Mouse (Mus musculus) E14TG2a.4 (cell line): ENCODE data around the gene Tenm4.
"Not testable (repeated sequence)": the region's sequence is repeated elsewhere in the genome, so short reads cannot be mapped to it uniquely, and the experiment has no call there.

ENCODE experiments used
- H3K27me3 ChIP-seq: 2 replicates; pipeline ENCODE4 v1.6.1; 2014; ENCODE audit warnings: low read length, control low read depth; ENCODE audit not compliant: insufficient read depth
- H3K36me3 ChIP-seq: 2 replicates; pipeline ENCODE4 v1.6.1; 2014; ENCODE audit warnings: low read length, control low read depth; ENCODE audit not compliant: insufficient read depth
- H3K4me1 ChIP-seq: replicated peaks from 2 replicates; pipeline ENCODE4 v1.6.1; 2014; ENCODE audit warnings: low read depth, low read length, control low read depth
- H3K4me3 ChIP-seq: replicated peaks from 2 replicates; pipeline ENCODE4 v1.5.1; 2014; ENCODE audit warnings: mild to moderate bottlenecking, low read length
- H3K9me3 ChIP-seq: 2 replicates; pipeline ENCODE4 v1.6.1; 2014; ENCODE audit warnings: low read length, control low read depth
- CTCF ChIP-seq: conservative IDR thresholded peaks from 2 replicates; pipeline ENCODE4 v1.5.1; 2014; ENCODE audit warnings: low read length
- NANOG ChIP-seq: IDR thresholded peaks from 2 replicates; pipeline ENCODE4 v1.6.1; 2014; ENCODE audit warnings: borderline replicate concordance, low read length, mixed read lengths
- POU5F1 ChIP-seq: IDR thresholded peaks from 2 replicates; pipeline ENCODE4 v1.6.1; 2014; ENCODE audit warnings: low read length, borderline replicate concordance

The Tenm4 gene

GRCm38 (mm10) chr7:96599081-96599480 lies 428.0 kb downstream of the Tenm4 start:
- TF ChIP-seq POU5F1: no peak
- no peak for TF ChIP-seq CTCF
- TF ChIP-seq NANOG: no peak
- H3K4me1 ChIP-seq: no peaks in the 10 kb centered on the region
- H3K9me3 ChIP-seq: no peaks in the 10 kb centered on the region
- no peaks in the 10 kb centered on the region for H3K36me3 ChIP-seq
- H3K27me3 ChIP-seq: no peaks in the 10 kb centered on the region
- H3K4me3 ChIP-seq: no peak overlapping the region

DNA sequence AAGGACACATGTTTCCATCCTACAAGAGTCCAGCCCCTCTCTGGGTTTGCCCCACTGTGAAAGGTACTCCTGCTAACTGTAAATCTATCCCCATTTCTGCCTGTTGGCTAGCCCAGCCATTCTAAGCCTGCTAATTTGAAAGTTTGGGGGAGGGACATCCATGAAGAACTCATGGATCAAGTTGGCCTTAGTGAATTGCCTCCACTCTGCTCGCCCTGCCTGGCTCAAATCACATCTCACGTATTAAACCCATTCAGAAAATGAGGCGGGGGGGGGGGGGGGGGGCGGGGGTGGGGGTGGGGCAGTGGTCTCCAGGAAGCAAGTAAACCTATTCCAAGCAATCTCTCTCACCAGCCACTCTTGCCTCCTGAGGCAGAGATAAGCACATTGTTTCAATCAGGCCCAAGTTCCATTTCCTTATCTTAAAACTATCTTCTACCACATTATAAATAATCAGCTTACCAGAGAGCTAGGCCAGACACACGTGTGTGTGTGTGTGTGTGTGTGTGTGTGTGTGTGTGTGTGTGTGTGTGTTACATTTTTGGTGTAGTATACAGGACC lies 429.4 kb downstream of the Tenm4 start:
- H3K4me3 ChIP-seq: no peak overlapping the region
- no peaks in the 10 kb centered on the region for H3K9me3 ChIP-seq
- H3K27me3 ChIP-seq: no peaks in the 10 kb centered on the region
- TF ChIP-seq NANOG: no peak
- no peak for TF ChIP-seq CTCF
- TF ChIP-seq POU5F1: no peak
- H3K36me3 ChIP-seq: no peaks in the 10 kb centered on the region
- no peaks in the 10 kb centered on the region for H3K4me1 ChIP-seq

- Histone ChIP-seq H3K4me1 (no peaks in the 10 kb centered on the region), H3K9me3 (no peaks in the 10 kb centered on the region), H3K27me3 (no peaks in the 10 kb centered on the region), H3K36me3 (no peaks in the 10 kb centered on the region), H3K4me3 (no peak overlapping the region)
- TF ChIP-seq POU5F1: no peak
- no peak for TF ChIP-seq CTCF
- TF ChIP-seq NANOG: no peak
Measured at GRCm38 (mm10) chr7:96604091-96604745, 433.2 kb downstream of the Tenm4 start.

- no peaks in the 10 kb centered on the region for H3K36me3 ChIP-seq
- TF ChIP-seq POU5F1: no peak
- no peak for TF ChIP-seq NANOG
- no peak for TF ChIP-seq CTCF
- no peaks in the 10 kb centered on the region for H3K9me3 ChIP-seq
- H3K27me3 ChIP-seq: no peaks in the 10 kb centered on the region
- peaks cover 3% of the 10 kb centered on the region; the same call in 1 of the 2 replicates for H3K4me1 ChIP-seq
- no peak overlapping the region for H3K4me3 ChIP-seq
Measured at GRCm38 (mm10) chr7:96605316-96605715, 434.3 kb downstream of the Tenm4 start.

GRCm38 (mm10) chr7:96609854-96610586 lies 439.0 kb downstream of the Tenm4 start:
- Histone ChIP-seq H3K27me3 (no peaks in the 10 kb centered on the region), H3K4me3 (no peak overlapping the region), H3K36me3 (no peaks in the 10 kb centered on the region), H3K4me1 (peaks cover 3% of the 10 kb centered on the region; the same call in 1 of the 2 replicates), H3K9me3 (no peaks in the 10 kb centered on the region)
- TF ChIP-seq CTCF (no peak), NANOG (no peak), POU5F1 (no peak)

GRCm38 (mm10) chr7:96617371-96617770 lies 446.3 kb downstream of the Tenm4 start:
- no peaks in the 10 kb centered on the region for H3K27me3 ChIP-seq
- no peaks in the 10 kb centered on the region for H3K36me3 ChIP-seq
- H3K4me1 ChIP-seq: no peaks in the 10 kb centered on the region
- no peaks in the 10 kb centered on the region for H3K9me3 ChIP-seq
- no peak for TF ChIP-seq POU5F1
- no peak for TF ChIP-seq NANOG
- TF ChIP-seq CTCF: no peak
- no peak overlapping the region for H3K4me3 ChIP-seq

- no peaks in the 10 kb centered on the region for H3K27me3 ChIP-seq
- no peaks in the 10 kb centered on the region for H3K4me1 ChIP-seq
- no peaks in the 10 kb centered on the region for H3K9me3 ChIP-seq
- no peak overlapping the region for H3K4me3 ChIP-seq
- no peaks in the 10 kb centered on the region for H3K36me3 ChIP-seq
- TF ChIP-seq NANOG (no peak), POU5F1 (no peak), CTCF (no peak)
Measured at GRCm38 (mm10) chr7:96619930-96620472, 449.0 kb downstream of the Tenm4 start.

- H3K9me3 ChIP-seq: no peaks in the 10 kb centered on the region
- no peaks in the 10 kb centered on the region for H3K27me3 ChIP-seq
- H3K36me3 ChIP-seq: no peaks in the 10 kb centered on the region
- no peak overlapping the region for H3K4me3 ChIP-seq
- no peaks in the 10 kb centered on the region for H3K4me1 ChIP-seq
- no peak for TF ChIP-seq POU5F1
- TF ChIP-seq NANOG: no peak
- TF ChIP-seq CTCF: no peak
Measured at GRCm38 (mm10) chr7:96626338-96626737, 455.3 kb downstream of the Tenm4 start.

GRCm38 (mm10) chr7:96630551-96630950 lies 459.5 kb downstream of the Tenm4 start:
- H3K4me3 ChIP-seq, H3K36me3 ChIP-seq, H3K4me1 ChIP-seq, H3K27me3 ChIP-seq, H3K9me3 ChIP-seq: not testable (repeated sequence)
